Mouse (Mus musculus): ENCODE measurements around the gene Ntsr1.

Gene Ntsr1

GRCm38 (mm10) chr2:180562146-180562545 is 62.4 kb downstream of the Ntsr1 start:
- no peak for DNase-seq (ENCODE audit: low spot score)

- DNase-seq (ENCODE audit: low spot score) = no peak
Observed at GRCm38 (mm10) chr2:180563296-180563695, 63.5 kb downstream of the Ntsr1 start.

GRCm38 (mm10) chr2:180563841-180564240 is 64.1 kb downstream of the Ntsr1 start:
- DNase-seq (ENCODE audit: low spot score) = no peak

- DNase-seq (ENCODE audit: low spot score) = no peak
Observed at GRCm38 (mm10) chr2:180566240-180566913, 66.6 kb downstream of the Ntsr1 start.

- DNase-seq (ENCODE audit: low spot score) = no peak
Observed at GRCm38 (mm10) chr2:180569028-180569643, 69.4 kb downstream of the Ntsr1 start.

GRCm38 (mm10) chr2:180576482-180576881 is 76.7 kb downstream of the Ntsr1 start:
- no peak for DNase-seq (ENCODE audit: low spot score)

GRCm38 (mm10) chr2:180578686-180579085 is 78.9 kb downstream of the Ntsr1 start:
- peak; percentile 80 for DNase-seq (ENCODE audit: low spot score)

- DNase-seq (ENCODE audit: low spot score) = no peak
Observed at GRCm38 (mm10) chr2:180581002-180581401, 81.2 kb downstream of the Ntsr1 start, which contains the start of gene Mrgbp. Gene Mrgbp (plus strand): TSS chr2:180581304.

- peak; percentile 97 for DNase-seq (ENCODE audit: low spot score)
Observed at GRCm38 (mm10) chr2:180582481-180583153, 82.8 kb downstream of the Ntsr1 start.

GRCm38 (mm10) chr2:180583154-180583507 is 83.4 kb downstream of the Ntsr1 start:
- no peak for DNase-seq (ENCODE audit: low spot score)

- no peak for DNase-seq (ENCODE audit: low spot score)
Observed at GRCm38 (mm10) chr2:180588736-180589122, 89.0 kb downstream of the Ntsr1 start.

- DNase-seq (ENCODE audit: low spot score) = peak; percentile 80
Observed at GRCm38 (mm10) chr2:180589123-180589831, 89.5 kb downstream of the Ntsr1 start, which contains the start of gene Ogfr. Gene Ogfr (plus strand): TSS chr2:180589245.

Data from layer of hippocampus, adult 11-12 months (tissue).